Mouse (Mus musculus): ENCODE results near the gene Plekha7. TPM values are rescaled to one million over a fixed set of nuclear protein-coding genes. Genes with fewer than 3 reads are reported as not detected.

Gene Plekha7
- polyA plus RNA-seq, 1 experiment from 2014 or later: 9.2 TPM

- Histone ChIP-seq H3K9me3 (ENCODE audit: control insufficient read depth, low read length) (no peaks in the 10 kb centered on the region), H3K4me2 (ENCODE audit: low read depth, low read length) (no peak overlapping the region), H3K4me1 (ENCODE audit: control insufficient read depth, insufficient read depth, low read length) (no peaks in the 10 kb centered on the region), H3K4me3 (ENCODE audit: low read depth, low read length) (no peak overlapping the region), H3K36me3 (ENCODE audit: control insufficient read depth, insufficient read depth, low read length) (no peaks in the 10 kb centered on the region), H3K27me3 (replicated peaks; ENCODE audit: control insufficient read depth, insufficient read depth, low read length) (no peaks in the 10 kb centered on the region), H3K27ac (replicated peaks; ENCODE audit: low read depth, low read length) (no peak overlapping the region), H3K9ac (ENCODE audit: low read depth, low read length) (no peak overlapping the region)
- DNase-seq (ENCODE audit: low spot score) (no peak), ATAC-seq (ENCODE audit: low read depth) (no peak)
- WGBS: 40% methylated on average over 2 of the region's 2 CpGs
These were observed 45.7 kb downstream of the Plekha7 start for GRCm38 (mm10) chr7:116262508-116262907.

GRCm38 (mm10) chr7:116262101-116262500 lies 46.1 kb downstream of the Plekha7 start:
- no peak for ATAC-seq (ENCODE audit: low read depth)

GRCm38 (mm10) chr7:116260826-116261615 lies 47.2 kb downstream of the Plekha7 start:
- Histone ChIP-seq H3K27me3 (replicated peaks; ENCODE audit: control insufficient read depth, insufficient read depth, low read length) (no peaks in the 10 kb centered on the region), H3K36me3 (ENCODE audit: control insufficient read depth, insufficient read depth, low read length) (no peaks in the 10 kb centered on the region), H3K4me3 (ENCODE audit: low read depth, low read length) (no peak overlapping the region), H3K9me3 (ENCODE audit: control insufficient read depth, low read length) (no peaks in the 10 kb centered on the region), H3K4me2 (ENCODE audit: low read depth, low read length) (no peak overlapping the region), H3K9ac (ENCODE audit: low read depth, low read length) (no peak overlapping the region), H3K4me1 (ENCODE audit: control insufficient read depth, insufficient read depth, low read length) (no peaks in the 10 kb centered on the region), H3K27ac (replicated peaks; ENCODE audit: low read depth, low read length) (no peak overlapping the region)
- DNase-seq (ENCODE audit: low spot score) (no peak), ATAC-seq (ENCODE audit: low read depth) (no peak)
- 73% methylated on average over 4 of the region's 4 CpGs for WGBS

More at GRCm38 (mm10) chr7:116262101-116262500, 46.1 kb downstream of the Plekha7 start:
- H3K4me1 ChIP-seq (ENCODE audit: control insufficient read depth, insufficient read depth, low read length): no peaks in the 10 kb centered on the region
- H3K4me3 ChIP-seq (ENCODE audit: low read depth, low read length): no peak overlapping the region
- H3K27ac ChIP-seq (replicated peaks; ENCODE audit: low read depth, low read length): no peak overlapping the region
- no peaks in the 10 kb centered on the region for H3K9me3 ChIP-seq (ENCODE audit: control insufficient read depth, low read length)
- H3K36me3 ChIP-seq (ENCODE audit: control insufficient read depth, insufficient read depth, low read length): no peaks in the 10 kb centered on the region
- no peak overlapping the region for H3K9ac ChIP-seq (ENCODE audit: low read depth, low read length)
- no peaks in the 10 kb centered on the region for H3K27me3 ChIP-seq (replicated peaks; ENCODE audit: control insufficient read depth, insufficient read depth, low read length)
- DNase-seq (ENCODE audit: low spot score): no peak
- WGBS: 40% methylated on average over 4 of the region's 4 CpGs
- no peak overlapping the region for H3K4me2 ChIP-seq (ENCODE audit: low read depth, low read length)

GRCm38 (mm10) chr7:116258464-116259185 lies 49.6 kb downstream of the Plekha7 start:
- no peak overlapping the region for H3K27ac ChIP-seq (replicated peaks; ENCODE audit: low read depth, low read length)
- H3K4me2 ChIP-seq (ENCODE audit: low read depth, low read length): no peak overlapping the region
- H3K9ac ChIP-seq (ENCODE audit: low read depth, low read length): no peak overlapping the region
- H3K4me1 ChIP-seq (ENCODE audit: control insufficient read depth, insufficient read depth, low read length): no peaks in the 10 kb centered on the region
- 77% methylated on average over 17 of the region's 17 CpGs for WGBS
- DNase-seq (ENCODE audit: low spot score) (no peak), ATAC-seq (ENCODE audit: low read depth) (no peak)
- no peak overlapping the region for H3K4me3 ChIP-seq (ENCODE audit: low read depth, low read length)
- H3K9me3 ChIP-seq (ENCODE audit: control insufficient read depth, low read length): no peaks in the 10 kb centered on the region
- no peaks in the 10 kb centered on the region for H3K36me3 ChIP-seq (ENCODE audit: control insufficient read depth, insufficient read depth, low read length)
- H3K27me3 ChIP-seq (replicated peaks; ENCODE audit: control insufficient read depth, insufficient read depth, low read length): no peaks in the 10 kb centered on the region

GRCm38 (mm10) chr7:116257953-116258352 lies 50.2 kb downstream of the Plekha7 start:
- no peaks in the 10 kb centered on the region for H3K27me3 ChIP-seq (replicated peaks; ENCODE audit: control insufficient read depth, insufficient read depth, low read length)
- DNase-seq (ENCODE audit: low spot score) (no peak), ATAC-seq (ENCODE audit: low read depth) (no peak)
- no peak overlapping the region for H3K9ac ChIP-seq (ENCODE audit: low read depth, low read length)
- no peak overlapping the region for H3K27ac ChIP-seq (replicated peaks; ENCODE audit: low read depth, low read length)
- WGBS: 88% methylated on average over 10 of the region's 10 CpGs
- no peaks in the 10 kb centered on the region for H3K36me3 ChIP-seq (ENCODE audit: control insufficient read depth, insufficient read depth, low read length)
- no peaks in the 10 kb centered on the region for H3K4me1 ChIP-seq (ENCODE audit: control insufficient read depth, insufficient read depth, low read length)
- H3K4me2 ChIP-seq (ENCODE audit: low read depth, low read length): no peak overlapping the region
- no peak overlapping the region for H3K4me3 ChIP-seq (ENCODE audit: low read depth, low read length)
- H3K9me3 ChIP-seq (ENCODE audit: control insufficient read depth, low read length): no peaks in the 10 kb centered on the region

- 69% methylated on average over 5 of the region's 5 CpGs for WGBS
- Histone ChIP-seq H3K9me3 (ENCODE audit: control insufficient read depth, low read length) (no peaks in the 10 kb centered on the region), H3K27ac (replicated peaks; ENCODE audit: low read depth, low read length) (no peak overlapping the region), H3K4me2 (ENCODE audit: low read depth, low read length) (no peak overlapping the region), H3K36me3 (ENCODE audit: control insufficient read depth, insufficient read depth, low read length) (no peaks in the 10 kb centered on the region), H3K9ac (ENCODE audit: low read depth, low read length) (no peak overlapping the region), H3K27me3 (replicated peaks; ENCODE audit: control insufficient read depth, insufficient read depth, low read length) (no peaks in the 10 kb centered on the region), H3K4me1 (ENCODE audit: control insufficient read depth, insufficient read depth, low read length) (no peaks in the 10 kb centered on the region), H3K4me3 (ENCODE audit: low read depth, low read length) (no peak overlapping the region)
- DNase-seq (ENCODE audit: low spot score) (no peak), ATAC-seq (ENCODE audit: low read depth) (no peak)
These were observed 52.5 kb downstream of the Plekha7 start for GRCm38 (mm10) chr7:116255664-116256063.

- Histone ChIP-seq H3K27me3 (replicated peaks; ENCODE audit: control insufficient read depth, insufficient read depth, low read length) (no peaks in the 10 kb centered on the region), H3K4me2 (ENCODE audit: low read depth, low read length) (no peak overlapping the region), H3K4me3 (ENCODE audit: low read depth, low read length) (no peak overlapping the region), H3K9ac (ENCODE audit: low read depth, low read length) (no peak overlapping the region), H3K36me3 (ENCODE audit: control insufficient read depth, insufficient read depth, low read length) (no peaks in the 10 kb centered on the region), H3K27ac (replicated peaks; ENCODE audit: low read depth, low read length) (no peak overlapping the region), H3K9me3 (ENCODE audit: control insufficient read depth, low read length) (no peaks in the 10 kb centered on the region), H3K4me1 (ENCODE audit: control insufficient read depth, insufficient read depth, low read length) (no peaks in the 10 kb centered on the region)
- 86% methylated on average over 5 of the region's 5 CpGs for WGBS
- DNase-seq (ENCODE audit: low spot score) (no peak), ATAC-seq (ENCODE audit: low read depth) (no peak)
These were observed 53.5 kb downstream of the Plekha7 start for GRCm38 (mm10) chr7:116254660-116255059.

GRCm38 (mm10) chr7:116252470-116252869 lies 55.7 kb downstream of the Plekha7 start:
- H3K4me3 ChIP-seq (ENCODE audit: low read depth, low read length): no peak overlapping the region
- no peaks in the 10 kb centered on the region for H3K27me3 ChIP-seq (replicated peaks; ENCODE audit: control insufficient read depth, insufficient read depth, low read length)
- ATAC-seq (ENCODE audit: low read depth) (no peak), DNase-seq (ENCODE audit: low spot score) (no peak)
- no peak overlapping the region for H3K4me2 ChIP-seq (ENCODE audit: low read depth, low read length)
- no peak overlapping the region for H3K9ac ChIP-seq (ENCODE audit: low read depth, low read length)
- H3K9me3 ChIP-seq (ENCODE audit: control insufficient read depth, low read length): no peaks in the 10 kb centered on the region
- H3K36me3 ChIP-seq (ENCODE audit: control insufficient read depth, insufficient read depth, low read length): no peaks in the 10 kb centered on the region
- no peak overlapping the region for H3K27ac ChIP-seq (replicated peaks; ENCODE audit: low read depth, low read length)
- H3K4me1 ChIP-seq (ENCODE audit: control insufficient read depth, insufficient read depth, low read length): no peaks in the 10 kb centered on the region
- WGBS: 79% methylated on average over 4 of the region's 4 CpGs
